Mouse (Mus musculus): ENCODE results near the gene Uts2b. TPM values are rescaled to one million over a fixed set of nuclear protein-coding genes. Genes with fewer than 3 reads are reported as not detected.

Gene Uts2b
- not detected in 2 replicates for polyA plus RNA-seq (2015; fragmentation: Nextera tagmentation; extraction: Ambion mirVana)

DNA sequence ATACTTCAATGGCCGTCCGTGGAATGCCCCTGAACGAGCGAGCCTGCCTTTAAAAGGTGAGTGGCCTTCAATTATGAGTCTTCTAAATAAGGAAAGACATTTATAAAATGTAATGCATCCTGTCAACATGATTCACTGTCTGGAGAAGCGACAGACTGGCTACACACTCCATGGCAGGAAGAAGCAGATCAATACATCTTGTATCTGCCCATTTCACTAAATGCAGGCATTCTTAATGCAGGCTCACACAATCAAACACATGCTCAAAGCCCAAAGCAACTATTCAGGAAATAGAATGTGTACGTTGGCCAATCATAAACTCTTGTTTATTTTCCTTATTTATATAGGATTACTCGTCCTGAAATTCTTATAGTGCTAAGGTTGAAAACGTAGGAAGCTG is at the start of gene Uts2b:
TSS of gene Uts2b (minus strand) at position 49 of the 400 bp plus-strand sequence.

DNA sequence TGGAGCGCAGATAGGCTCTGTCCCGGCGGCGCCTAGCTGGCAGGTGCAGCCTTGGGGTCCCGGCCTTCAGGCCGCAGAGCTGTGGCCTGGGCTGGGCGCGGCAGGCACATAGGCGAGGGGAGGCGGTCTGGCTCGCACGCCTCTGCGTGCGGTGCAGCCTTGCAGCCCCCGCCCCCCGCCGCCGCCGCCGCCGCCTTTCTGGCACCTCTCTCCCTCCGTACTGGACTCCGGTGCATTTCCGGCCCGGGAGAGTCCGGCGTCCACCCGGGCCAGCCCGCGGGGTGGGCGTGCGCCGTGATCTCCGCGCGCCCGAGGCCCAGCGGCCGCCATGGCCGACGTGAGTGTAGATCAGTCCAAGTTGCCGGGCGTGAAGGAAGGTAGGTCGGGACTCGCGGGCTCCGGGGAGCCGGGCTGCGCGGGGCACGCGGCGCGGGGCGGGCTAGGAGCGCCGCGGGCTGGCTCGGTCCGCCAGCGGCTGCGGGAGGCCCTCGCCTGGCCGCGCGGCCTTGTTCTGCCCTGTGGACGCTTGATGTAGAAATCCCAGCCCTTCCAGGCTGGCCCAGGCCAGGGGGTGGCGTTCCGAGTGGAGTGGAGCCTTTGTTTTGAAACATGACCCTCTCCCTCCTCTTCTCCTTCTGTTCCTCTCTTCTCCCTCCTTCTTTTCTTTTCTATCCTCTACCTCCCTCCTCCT is 18.9 kb upstream of the Uts2b start, which contains the start of gene Ccdc50:
TSS of gene Ccdc50 (plus strand) at position 109 of the 691 bp plus-strand sequence.

DNA sequence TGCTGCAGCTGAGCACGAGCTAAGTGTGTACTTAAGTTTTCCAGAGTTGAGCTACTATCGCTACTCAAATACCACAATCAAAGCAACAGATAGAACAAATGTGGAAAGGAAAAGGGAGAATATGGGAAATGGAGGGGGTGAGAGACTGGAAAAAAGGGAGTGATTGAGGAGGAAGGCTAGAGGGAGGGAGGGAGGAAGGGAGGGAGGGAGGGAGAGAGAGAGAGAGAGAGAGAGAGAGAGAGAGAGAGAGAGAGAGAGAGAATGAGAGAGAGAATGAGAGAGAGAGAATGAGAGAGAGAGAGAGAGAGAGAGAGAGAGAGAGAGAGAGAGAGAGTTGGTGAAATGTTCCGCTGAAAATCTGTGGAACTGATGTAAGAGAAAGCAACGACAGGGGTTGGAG is 62.9 kb downstream of the Uts2b start, which contains the start of gene Ostn:
TSS of gene Ostn (plus strand) at position 301 of the 400 bp plus-strand sequence.

Other genes with a start within 250 kb of the Uts2b start
- gene Ostn, start 62.8 kb downstream of the Uts2b start, polyA plus RNA-seq (2015; fragmentation: Nextera tagmentation; extraction: Ambion mirVana) = not detected in 2 replicates
- 14.2 and 15.4 TPM in 2 replicates for gene Ccdc50, start 18.6 kb upstream of the Uts2b start, polyA plus RNA-seq (2015; fragmentation: Nextera tagmentation; extraction: Ambion mirVana)

Data from spleen, postnatal 0 days (tissue).